Mouse (Mus musculus) kidney, adult 9 months (tissue): ENCODE data around the gene 4930451I11Rik.

ENCODE experiments used
- DNase-seq: peaks from one replicate; pipeline ENCODE4 v3.0.0; 2022

4930451I11Rik gene

DNA sequence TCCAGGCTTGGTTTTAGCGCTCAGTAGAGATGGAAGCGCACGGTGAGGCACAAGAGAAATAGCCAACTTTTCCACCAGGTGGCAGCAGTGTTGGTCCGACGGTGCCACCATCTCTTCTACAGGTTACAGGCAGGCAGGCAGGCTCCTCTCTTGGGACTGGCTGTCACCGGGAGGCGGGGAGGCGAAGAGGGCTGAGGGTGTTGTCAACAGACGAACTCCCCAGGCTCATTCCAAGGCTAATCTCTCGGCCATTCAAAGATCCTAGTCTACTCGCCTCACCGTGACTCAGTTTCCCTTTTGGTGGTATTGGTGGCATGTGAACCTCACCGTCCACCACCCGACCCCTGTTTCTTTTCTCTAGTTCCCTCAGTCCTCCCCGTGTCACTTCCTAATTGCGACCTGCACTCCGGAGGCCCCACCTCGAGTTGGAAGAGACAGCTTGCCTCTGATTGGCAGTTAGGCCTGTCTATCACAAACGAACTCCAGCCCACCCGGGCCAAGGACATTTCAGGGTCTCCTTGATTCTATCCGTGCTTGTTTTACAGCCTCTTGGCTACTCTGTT, 678 bp upstream of the 4930451I11Rik start:
- DNase-seq: peak; percentile 87

DNA sequence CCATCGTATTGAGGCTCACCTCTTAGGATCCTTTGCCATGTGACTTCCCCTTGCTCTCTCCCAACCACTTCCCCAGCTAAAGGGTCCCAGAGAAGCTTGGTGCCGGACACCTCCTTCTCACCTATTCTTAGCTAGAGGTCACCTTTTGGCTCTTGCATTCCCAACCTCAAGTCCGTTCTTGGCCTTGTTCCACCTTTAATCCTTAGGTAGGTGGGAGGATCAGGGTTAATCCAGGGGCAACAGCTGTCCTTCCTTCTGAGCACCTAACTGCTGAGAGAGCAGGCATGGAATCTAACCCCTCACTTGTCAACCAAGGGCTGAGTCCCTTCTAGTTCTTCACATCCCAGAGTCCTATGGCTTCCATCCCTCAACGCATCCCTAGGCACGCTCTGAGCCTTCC, 5.5 kb downstream of the 4930451I11Rik start:
- no peak for DNase-seq

DNA sequence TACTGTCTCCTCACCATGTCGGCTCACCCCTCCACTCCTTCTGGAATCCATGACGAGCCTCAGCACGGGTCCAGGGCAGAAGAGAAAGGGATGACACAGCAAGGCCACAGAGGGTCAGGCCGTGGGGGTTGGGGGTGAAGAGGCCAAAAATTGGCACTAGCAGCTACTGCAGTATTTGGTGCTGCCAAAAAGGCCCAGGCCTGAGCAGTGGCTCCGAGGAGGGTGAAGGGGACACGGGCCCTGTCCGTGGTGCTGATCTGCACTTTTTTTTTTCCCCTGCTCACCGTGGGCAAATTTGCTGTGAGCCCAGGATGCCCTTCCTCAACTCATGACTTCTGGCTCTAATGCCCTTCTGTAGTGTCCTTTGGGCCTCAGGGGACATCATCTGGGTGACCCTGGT, 6.0 kb downstream of the 4930451I11Rik start:
- DNase-seq: no peak

DNA sequence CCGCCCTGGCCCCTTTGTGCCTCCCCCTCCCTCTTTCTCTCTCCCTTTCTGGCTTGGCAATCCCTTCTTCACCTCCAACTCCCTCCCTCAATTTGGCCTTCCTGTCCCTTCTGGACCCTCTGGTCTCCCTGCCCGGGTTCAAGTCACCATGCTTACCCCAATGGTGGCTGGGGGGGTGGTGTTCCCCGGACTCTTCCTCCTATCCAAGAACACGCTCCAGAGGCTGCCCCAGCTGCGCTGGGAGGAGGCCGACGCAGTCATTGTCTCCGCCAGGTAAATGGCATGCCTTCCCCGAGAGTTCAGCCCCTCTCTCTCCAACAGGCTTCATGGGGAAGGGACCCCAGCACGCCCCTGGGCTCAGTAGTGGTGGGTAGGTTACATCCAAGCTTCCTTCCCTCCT, 7.5 kb downstream of the 4930451I11Rik start:
- DNase-seq: no peak

DNA sequence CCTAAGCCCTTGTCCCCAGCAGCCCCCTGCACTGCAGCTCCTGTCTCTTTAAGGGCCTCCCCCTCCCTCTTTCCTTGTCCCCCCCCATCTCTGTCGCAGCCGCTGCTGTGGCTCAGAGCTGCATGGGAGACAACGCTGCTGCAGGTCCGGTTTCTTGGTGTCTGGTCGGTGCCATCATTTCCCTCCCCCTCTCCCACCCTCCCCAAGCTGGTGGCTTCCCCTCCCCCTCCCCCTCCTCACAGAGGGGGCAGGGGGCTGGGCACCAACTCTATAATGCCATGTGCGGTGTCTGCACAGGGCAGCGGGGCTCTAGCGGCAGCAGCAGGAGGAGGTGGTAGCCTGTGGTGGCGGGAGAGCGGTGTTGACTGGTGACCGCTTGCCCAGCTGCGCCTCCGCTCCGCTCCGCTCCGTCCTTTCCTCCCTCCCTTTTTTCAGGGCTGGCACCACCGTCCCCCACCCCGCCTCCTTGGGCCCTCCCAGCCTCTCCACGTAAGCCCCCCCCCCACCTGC, 8.2 kb downstream of the 4930451I11Rik start:
- DNase-seq: no peak

DNA sequence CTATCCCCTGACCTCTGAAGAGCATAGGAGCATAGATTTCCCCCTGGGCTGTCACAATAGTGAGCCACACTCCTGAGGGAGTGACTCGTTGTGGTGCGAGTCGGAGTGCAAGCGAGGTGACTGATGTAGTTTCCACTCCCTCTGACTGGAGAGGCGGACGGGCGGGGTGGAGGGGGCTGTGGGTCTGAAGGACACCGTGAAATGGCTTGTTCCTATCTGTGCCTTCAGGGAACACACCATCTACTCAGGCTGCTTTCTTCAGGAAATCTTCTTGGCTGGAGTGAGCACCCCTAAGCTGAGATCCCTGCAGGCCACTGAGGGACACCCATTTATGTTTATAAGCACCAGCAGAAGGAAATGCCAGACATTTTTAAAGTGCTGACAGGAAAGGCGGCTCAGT, 8.7 kb downstream of the 4930451I11Rik start:
- DNase-seq: no peak

DNA sequence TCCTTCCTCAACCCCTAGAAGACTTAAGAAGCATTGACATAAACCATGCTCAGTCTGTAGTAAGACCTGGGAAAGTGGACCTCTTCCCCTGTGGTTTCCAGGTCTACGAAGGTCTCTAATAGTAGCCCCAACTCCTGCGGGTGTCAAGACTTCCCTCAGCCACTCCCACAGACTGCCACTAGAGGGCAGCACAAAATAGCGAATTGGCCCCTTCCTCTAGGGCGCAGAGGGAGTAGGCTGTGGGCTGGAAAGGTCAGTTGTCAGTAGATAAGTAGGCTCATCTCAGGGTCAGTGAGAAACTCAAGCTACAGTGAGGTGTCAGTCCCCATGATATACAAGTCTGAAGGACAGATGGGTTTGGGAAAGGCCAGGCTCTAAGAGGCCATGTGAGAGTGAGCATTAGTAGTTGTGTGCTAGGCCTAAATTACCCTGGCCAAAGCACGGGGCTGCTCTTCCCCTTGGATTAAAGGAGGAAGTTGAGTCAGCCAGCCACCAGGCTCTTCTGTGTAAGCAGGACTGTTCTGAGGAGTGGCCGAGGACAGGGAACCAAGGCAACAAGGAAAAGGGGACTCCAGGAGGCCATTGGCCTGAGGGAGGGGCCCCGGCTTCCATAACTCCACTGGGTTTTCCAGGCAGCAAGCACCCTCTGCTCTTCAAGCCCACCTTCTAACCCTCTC, 9.5 kb downstream of the 4930451I11Rik start:
- peak; percentile 81 for DNase-seq

DNA sequence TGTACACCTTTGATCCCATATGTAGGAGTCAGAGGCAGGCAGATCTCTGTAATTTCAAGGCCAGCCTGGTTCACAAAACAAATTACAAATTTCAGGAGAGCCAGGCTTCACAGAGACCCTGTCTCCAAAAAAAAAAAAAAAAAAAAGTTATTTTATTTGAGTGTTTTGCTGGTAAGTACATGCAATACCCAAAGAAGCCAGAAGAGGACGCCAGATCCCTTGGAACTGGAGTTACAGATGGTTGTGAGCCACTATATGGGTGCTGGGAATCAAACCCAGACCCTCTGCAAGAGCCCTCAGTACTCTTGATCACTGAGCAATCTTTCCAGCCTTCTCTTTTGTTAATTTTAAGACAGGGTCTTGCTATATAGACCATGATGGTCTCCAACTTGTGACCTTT, 12.6 kb downstream of the 4930451I11Rik start:
- no peak for DNase-seq

DNA sequence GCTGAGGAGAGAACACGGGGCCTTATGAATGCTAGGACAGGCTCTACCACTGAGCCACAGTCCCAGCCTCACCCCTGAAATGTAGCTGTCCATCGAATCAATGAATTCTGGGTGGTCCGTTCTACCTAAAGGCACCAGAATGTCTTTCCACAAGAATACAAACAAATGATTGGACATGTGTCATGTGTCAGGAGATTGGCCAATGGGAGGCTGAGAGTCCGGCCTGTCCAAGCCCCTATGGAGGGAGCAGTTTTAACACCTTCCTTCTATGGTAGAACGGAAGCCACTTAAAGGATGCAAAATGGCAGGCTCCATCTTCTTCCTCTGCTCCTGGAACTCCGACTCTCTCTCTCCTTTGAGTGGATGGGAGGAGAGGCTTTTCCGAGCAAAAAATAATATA, 13.8 kb downstream of the 4930451I11Rik start:
- no peak for DNase-seq

DNA sequence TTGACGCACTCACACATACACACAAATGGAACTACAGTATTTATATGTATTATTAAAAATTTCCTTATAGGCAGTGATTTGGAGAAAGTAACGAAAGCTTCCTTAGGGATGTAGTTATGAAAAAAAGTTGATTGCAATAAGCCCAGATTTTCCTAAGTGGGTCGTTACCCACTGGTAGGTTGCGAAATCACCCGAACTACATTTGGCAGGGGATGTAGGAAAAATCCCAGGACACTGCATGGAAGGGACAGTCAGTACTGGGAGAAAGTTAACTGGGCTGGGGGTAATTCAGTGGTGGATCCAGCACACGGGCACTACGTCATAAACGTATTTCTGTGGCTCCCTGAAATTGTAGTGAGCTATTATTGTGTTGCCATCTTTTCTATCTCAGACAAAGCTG, 14.9 kb downstream of the 4930451I11Rik start:
- DNase-seq: no peak

DNA sequence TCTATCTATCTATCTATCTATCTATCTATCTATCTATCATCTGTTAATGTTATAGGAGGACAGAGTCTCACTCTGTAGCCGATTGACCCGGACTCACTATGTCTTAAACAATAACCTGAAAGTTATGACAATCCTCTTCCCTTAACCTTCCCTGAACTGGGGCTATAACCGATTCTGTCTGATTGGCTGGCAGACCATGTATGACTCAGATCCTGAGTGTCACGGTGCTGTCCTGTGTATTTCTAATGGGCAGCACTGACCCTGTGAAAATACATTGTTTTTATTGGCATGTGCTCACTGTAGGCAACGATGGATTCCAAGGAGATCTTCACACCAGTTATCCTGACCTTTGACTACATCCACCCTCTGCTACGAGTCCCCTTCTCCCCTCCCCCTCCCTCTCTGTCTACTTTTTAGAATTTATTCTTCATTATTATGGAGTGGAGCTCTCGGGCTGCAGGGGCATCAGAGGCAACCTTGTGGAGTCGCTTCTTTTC, 15.7 kb downstream of the 4930451I11Rik start:
- no peak for DNase-seq

DNA sequence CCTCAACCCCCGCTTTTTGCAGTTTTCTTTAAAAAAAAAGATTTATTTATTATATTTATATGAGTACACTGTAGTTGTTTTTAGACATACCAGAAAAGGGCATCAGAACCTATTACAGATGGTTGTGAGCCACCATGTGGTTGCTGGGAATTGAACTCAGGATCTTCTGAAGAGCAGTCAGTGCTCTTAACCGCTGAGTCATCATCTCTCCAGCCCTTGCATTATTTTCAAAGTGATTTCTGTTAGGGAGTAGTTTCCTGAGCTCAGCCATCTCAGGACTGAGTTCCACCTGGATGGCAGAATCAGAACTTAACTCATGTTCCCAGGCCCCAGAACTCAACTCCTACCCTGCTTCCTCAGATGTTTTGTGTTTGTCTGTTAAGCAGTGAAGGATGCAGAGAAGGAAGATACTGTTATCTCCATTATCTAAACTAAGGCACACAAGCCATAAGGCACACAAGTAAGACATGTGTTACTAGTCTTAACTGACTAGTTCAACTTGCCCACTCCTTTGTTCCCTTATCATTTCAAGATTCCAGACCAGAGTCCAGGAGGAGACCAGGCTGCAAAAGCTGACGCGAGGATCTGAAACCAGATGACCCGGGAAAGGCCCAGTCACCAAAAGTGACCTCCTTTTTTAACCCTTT, 21.6 kb downstream of the 4930451I11Rik start:
- DNase-seq: no peak

DNA sequence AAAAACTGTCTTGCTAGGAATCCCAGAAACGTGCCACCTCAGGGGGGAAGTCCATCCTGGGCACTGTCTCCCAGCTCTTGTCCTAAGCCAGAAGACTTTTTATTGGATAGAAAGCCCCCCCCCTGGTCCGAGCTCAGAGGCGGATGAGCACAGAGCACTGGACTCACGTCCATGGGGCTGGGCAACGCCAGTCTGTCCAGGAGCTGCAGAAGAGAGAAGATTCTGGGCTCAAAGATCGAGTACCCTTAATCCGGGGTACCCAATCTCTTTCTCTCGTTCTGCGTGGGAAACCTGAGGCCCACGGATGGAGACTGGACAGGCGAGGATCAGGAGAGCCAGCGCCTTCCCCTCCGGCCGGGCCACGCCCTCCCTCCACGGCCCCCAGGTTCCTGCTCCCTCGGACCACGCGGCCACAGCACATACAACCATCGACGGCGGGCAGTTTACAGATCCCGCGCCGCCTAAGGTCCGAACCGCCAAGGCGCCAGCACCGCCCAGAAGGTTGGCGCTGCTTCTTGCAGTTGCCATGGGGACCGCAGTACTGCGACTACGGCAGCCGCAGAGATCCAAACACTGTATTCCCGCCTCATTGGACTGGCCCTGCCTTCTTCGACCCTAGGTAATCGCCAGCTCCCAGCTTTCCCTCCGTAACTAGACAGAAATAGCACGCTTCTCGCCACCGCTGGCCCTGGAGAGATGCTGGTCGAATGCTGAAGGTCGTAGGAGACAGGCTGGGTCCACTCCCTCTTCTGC, 22.6 kb downstream of the 4930451I11Rik start:
- peak; percentile 93 for DNase-seq

DNA sequence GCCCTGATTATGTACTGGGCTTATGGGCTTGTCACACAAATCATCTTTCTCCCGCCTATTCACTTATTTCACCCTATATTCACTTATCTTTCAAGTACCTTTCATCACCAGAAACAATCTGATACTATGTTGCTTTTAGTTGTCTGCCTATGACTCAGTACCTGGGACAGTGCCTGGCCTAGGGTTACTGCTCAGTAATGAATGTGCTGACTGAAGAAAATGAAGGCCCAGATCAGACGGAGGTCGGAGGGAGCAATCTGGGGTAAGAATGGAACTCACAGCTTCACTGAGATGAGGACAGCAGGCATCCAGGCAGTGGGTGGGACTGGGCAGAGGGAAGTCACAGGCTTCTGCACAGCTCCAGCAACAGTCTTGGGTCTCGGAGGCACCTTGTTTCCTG, 24.0 kb downstream of the 4930451I11Rik start:
- DNase-seq: no peak

DNA sequence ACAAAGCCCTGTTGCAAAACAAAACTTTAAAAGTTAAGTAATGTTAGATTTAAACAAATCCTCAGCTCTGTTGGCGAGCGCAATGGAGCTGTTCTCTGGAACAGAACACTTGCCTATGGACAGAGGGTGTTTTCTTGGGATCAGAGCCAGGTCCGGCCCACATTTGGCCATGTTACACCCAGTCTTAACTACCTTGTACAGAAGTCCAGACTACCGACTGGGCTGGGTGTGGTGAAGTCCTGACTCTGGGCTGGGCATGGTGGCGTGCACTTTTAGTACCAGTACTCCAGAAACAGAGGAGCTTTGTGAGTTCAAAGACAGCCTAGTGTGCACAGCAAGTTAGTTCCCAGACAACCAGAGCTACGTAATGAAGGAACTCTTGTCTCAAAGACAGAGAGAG, 24.5 kb downstream of the 4930451I11Rik start:
- no peak for DNase-seq

DNA sequence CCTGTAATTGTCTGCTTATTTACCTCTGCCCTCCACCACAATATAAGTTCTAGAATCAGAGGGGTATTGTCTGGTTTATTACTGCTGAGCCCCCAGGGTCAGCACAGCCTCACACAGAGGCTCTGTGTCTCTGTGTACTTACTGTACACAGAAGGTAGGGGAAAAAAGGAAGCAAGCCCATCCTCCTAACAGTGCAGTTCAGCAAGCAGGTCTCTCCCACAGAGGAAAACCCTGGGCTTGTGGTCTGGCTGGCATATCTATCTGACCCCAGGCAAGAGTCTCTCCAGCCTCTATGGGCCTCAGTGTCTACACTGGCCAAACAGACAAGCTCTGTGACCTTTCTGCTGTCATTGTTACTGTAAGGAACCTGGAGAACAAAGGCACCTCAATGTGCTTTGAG, 27.7 kb downstream of the 4930451I11Rik start:
- no peak for DNase-seq

DNA sequence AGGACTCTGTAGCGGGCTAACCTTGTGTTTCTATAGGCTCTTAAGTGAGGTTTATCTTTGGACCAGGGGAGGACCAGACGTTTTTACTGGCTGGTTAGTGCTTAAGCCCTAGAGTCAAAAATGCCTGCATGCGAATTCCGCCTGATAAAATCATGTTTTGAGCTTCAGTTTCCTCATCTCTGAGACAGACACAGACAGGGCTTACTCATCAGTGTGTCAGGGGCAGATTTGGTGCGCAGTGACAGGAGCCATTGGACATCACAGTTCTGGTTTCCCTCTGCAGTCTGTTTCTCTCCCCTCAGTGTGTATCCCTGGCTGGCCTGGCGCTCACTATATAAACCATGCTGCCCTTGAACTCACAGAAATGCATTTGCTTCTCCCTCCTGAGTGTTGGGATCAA, 28.3 kb downstream of the 4930451I11Rik start:
- DNase-seq: no peak

DNA sequence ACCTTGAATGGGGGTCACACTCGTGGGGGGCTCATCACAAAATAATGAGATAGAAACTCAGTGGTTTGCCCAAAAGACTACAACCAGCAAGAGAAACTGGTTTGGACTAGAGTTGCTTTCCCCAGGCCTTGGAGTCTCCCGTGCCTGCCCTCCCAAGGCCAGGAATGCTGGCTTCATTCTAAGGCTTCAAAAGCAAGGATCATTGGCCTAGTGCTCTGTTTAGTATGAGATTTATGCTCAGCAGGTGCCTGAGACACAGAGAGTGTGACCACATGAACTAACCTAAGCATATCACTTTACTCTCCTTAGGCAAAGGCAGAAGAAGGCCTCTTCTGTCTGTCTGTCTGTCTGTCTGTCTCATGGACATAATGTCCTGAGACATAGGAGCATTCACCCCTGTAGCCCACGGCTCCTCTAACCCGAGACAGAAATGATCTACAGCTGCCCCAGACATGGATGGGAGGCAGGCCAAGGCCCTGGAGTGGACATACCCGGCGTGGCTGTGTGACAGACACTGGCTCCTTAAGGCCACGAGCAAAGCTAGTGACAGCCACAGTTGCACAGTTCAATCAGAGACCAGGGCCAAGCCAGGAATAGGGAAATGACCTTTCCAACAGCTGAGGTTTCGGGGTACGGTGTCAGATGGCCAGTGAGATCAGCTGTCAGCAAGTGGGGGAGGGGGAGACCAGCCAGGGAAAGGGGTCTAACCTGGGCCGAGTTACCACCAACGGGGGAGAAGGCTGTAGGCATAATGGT, 29.1 kb downstream of the 4930451I11Rik start:
- DNase-seq: no peak

DNA sequence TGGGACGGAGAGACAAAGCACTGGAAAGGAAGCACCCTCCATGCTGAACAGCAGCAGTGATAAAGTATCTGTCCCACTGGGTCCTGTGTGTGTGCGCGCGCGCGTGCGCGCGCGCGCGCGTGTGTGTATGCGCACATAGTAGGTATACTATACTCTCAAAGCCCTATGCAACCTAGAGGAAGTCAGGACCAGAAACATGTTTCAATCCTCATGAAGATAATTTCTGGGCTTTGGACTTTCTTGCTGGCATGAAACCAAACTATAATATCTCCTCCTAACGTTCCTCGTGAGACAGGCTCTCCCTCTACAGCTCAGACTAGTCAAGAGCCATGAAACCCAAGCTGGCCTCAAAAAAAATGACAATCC, 30.4 kb downstream of the 4930451I11Rik start:
- no peak for DNase-seq

DNA sequence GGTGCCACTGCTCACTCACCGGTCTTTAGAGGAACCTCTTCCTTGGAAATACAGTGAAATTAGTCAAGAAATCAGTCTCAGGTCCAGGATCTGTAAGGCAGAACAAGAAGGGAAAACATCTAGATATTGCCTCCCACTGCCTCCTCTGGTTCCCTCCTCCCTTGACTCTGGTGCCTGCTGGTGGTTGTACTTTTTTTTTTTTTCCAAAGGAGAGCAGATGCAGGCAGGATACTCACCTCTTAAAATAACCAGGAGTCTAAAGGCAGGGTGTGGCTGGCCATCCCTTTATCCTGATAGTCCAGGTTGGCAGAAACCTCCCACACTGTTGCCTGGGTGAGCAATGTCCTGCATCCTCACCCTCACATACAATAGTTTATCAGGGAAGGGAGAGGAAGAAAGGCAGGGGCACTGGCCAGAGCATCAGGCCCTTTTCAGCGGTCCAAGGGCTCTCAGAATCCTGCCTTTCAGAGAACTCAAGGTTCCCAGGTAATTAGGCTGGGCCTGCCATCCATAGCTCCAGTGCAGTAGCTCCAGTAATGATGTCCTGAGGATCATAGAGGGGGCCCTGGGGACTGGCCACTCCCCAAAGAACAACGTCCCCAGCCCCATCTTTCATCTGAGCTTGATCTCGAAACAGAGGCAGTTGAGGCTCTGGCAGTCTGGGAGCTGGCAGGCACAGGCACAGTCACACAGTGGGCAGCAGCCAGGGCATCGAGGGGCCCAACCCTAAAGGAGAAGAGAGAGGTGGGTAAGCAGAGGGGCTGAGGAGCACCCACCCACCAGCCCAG, 31.0 kb downstream of the 4930451I11Rik start:
- no peak for DNase-seq

DNA sequence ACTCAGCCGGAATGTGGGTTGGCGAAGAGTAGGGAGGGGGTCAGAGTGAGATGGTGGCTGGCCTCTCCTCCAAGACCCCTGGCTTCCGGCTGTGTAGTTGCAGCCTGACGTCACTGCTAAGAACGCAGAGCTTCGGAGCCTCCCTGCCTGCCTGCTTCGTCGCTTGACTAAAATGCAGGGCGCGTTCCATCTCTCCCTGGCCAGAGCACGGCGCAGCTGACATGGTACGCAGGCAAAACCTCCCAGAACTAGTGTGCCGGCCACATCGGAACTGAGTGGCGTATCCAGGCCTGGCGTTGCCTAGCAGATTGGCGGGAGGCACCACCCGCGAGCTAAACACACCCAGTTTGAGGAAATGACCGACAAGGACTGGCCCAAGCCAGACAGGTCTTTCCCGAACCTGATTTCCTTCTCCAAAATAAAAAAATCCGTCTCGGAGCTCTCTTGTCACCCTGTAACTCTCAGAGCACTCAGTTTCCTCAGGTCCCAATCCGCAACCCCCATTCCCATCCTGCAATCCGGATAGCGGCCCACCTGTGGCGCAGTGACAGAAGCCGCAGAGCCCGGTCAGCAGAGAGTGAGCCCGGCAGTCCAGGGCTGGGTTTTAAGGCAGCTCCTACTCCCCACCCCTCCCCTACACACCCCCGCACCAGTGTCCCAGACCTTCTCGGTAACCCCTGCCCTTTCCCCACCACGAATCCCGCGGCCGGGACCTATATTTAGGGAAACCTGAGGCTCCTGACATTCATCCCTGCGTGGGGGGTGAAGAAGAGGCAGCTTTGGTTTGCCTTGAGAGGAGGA, 31.8 kb downstream of the 4930451I11Rik start:
- no peak for DNase-seq
